Mouse (Mus musculus): ENCODE measurements around the gene Rac1. TPM values are rescaled to one million over a fixed set of nuclear protein-coding genes. Genes with fewer than 3 reads are reported as not detected.

Gene Rac1
- polyA plus RNA-seq, 1 experiment from 2014 or later = 409 TPM

GRCm38 (mm10) chr5:143518045-143518591 lies 9.7 kb downstream of the Rac1 start:
- Histone ChIP-seq H3K9ac (ENCODE audit: low read depth, low read length) (no peak overlapping the region), H3K9me3 (replicated peaks; ENCODE audit: control insufficient read depth, low read length) (no peaks in the 10 kb centered on the region), H3K27me3 (ENCODE audit: control insufficient read depth, insufficient read depth, low read length) (no peaks in the 10 kb centered on the region), H3K4me2 (peak overlapping the region; percentile 20; the same call in 1 of the 2 replicates), H3K36me3 (ENCODE audit: control insufficient read depth, insufficient read depth, low read length) (peaks cover 11% of the 10 kb centered on the region), H3K4me3 (ENCODE audit: low read depth, low read length) (no peak overlapping the region), H3K27ac (ENCODE audit: low read depth, low read length) (peak overlapping the region; percentile 43; the same call in 1 of the 2 replicates), H3K4me1 (ENCODE audit: control insufficient read depth, insufficient read depth, low read length) (peaks cover 37% of the 10 kb centered on the region)
- WGBS (ENCODE audit: insufficient replicate concordance) = 61% methylated on average over 6 of the region's 6 CpGs
- ATAC-seq (replicated peaks; ENCODE audit: insufficient number of reproducible peaks, low FRiP score, low TSS enrichment) = no peak

- Histone ChIP-seq H3K27me3 (ENCODE audit: control insufficient read depth, insufficient read depth, low read length) (no peaks in the 10 kb centered on the region), H3K36me3 (ENCODE audit: control insufficient read depth, insufficient read depth, low read length) (peaks cover 13% of the 10 kb centered on the region), H3K4me2 (no peak overlapping the region), H3K4me3 (ENCODE audit: low read depth, low read length) (no peak overlapping the region), H3K27ac (ENCODE audit: low read depth, low read length) (no peak overlapping the region), H3K9ac (ENCODE audit: low read depth, low read length) (no peak overlapping the region), H3K4me1 (ENCODE audit: control insufficient read depth, insufficient read depth, low read length) (peaks cover 36% of the 10 kb centered on the region), H3K9me3 (replicated peaks; ENCODE audit: control insufficient read depth, low read length) (no peaks in the 10 kb centered on the region)
- no peak for ATAC-seq (replicated peaks; ENCODE audit: insufficient number of reproducible peaks, low FRiP score, low TSS enrichment)
- 62% methylated on average over 6 of the region's 6 CpGs for WGBS (ENCODE audit: insufficient replicate concordance)
Measured at GRCm38 (mm10) chr5:143517436-143517835, 10.4 kb downstream of the Rac1 start.

- Histone ChIP-seq H3K9me3 (replicated peaks; ENCODE audit: control insufficient read depth, low read length) (no peaks in the 10 kb centered on the region), H3K4me2 (no peak overlapping the region), H3K27me3 (ENCODE audit: control insufficient read depth, insufficient read depth, low read length) (no peaks in the 10 kb centered on the region), H3K4me3 (ENCODE audit: low read depth, low read length) (no peak overlapping the region), H3K4me1 (ENCODE audit: control insufficient read depth, insufficient read depth, low read length) (peaks cover 38% of the 10 kb centered on the region), H3K9ac (ENCODE audit: low read depth, low read length) (no peak overlapping the region), H3K36me3 (ENCODE audit: control insufficient read depth, insufficient read depth, low read length) (peaks cover 13% of the 10 kb centered on the region), H3K27ac (ENCODE audit: low read depth, low read length) (no peak overlapping the region)
- ATAC-seq (replicated peaks; ENCODE audit: insufficient number of reproducible peaks, low FRiP score, low TSS enrichment) = no peak
- WGBS (ENCODE audit: insufficient replicate concordance) = 89% methylated on average over 11 of the region's 11 CpGs
Measured at GRCm38 (mm10) chr5:143517005-143517404, 10.8 kb downstream of the Rac1 start.

- Histone ChIP-seq H3K4me3 (ENCODE audit: low read depth, low read length) (no peak overlapping the region), H3K4me2 (no peak overlapping the region), H3K9me3 (replicated peaks; ENCODE audit: control insufficient read depth, low read length) (no peaks in the 10 kb centered on the region), H3K4me1 (ENCODE audit: control insufficient read depth, insufficient read depth, low read length) (peaks cover 51% of the 10 kb centered on the region), H3K36me3 (ENCODE audit: control insufficient read depth, insufficient read depth, low read length) (peaks cover 13% of the 10 kb centered on the region), H3K9ac (ENCODE audit: low read depth, low read length) (no peak overlapping the region), H3K27ac (ENCODE audit: low read depth, low read length) (no peak overlapping the region), H3K27me3 (ENCODE audit: control insufficient read depth, insufficient read depth, low read length) (no peaks in the 10 kb centered on the region)
- 91% methylated on average over 5 of the region's 5 CpGs for WGBS (ENCODE audit: insufficient replicate concordance)
- ATAC-seq (replicated peaks; ENCODE audit: insufficient number of reproducible peaks, low FRiP score, low TSS enrichment) = no peak
Measured at GRCm38 (mm10) chr5:143514878-143515277, 13.0 kb downstream of the Rac1 start.

- no peak overlapping the region for H3K27ac ChIP-seq (ENCODE audit: low read depth, low read length)
- no peak overlapping the region for H3K9ac ChIP-seq (ENCODE audit: low read depth, low read length)
- H3K4me2 ChIP-seq = no peak overlapping the region
- no peaks in the 10 kb centered on the region for H3K9me3 ChIP-seq (replicated peaks; ENCODE audit: control insufficient read depth, low read length)
- ATAC-seq (replicated peaks; ENCODE audit: insufficient number of reproducible peaks, low FRiP score, low TSS enrichment) = no peak
- 72% methylated on average over 4 of the region's 4 CpGs for WGBS (ENCODE audit: insufficient replicate concordance)
- H3K4me1 ChIP-seq (ENCODE audit: control insufficient read depth, insufficient read depth, low read length) = peaks cover 60% of the 10 kb centered on the region
- no peak overlapping the region for H3K4me3 ChIP-seq (ENCODE audit: low read depth, low read length)
- peaks cover 13% of the 10 kb centered on the region for H3K36me3 ChIP-seq (ENCODE audit: control insufficient read depth, insufficient read depth, low read length)
- H3K27me3 ChIP-seq (ENCODE audit: control insufficient read depth, insufficient read depth, low read length) = no peaks in the 10 kb centered on the region
Measured at GRCm38 (mm10) chr5:143512305-143512704, 15.5 kb downstream of the Rac1 start.

- Histone ChIP-seq H3K4me1 (ENCODE audit: control insufficient read depth, insufficient read depth, low read length) (peaks cover 64% of the 10 kb centered on the region), H3K36me3 (ENCODE audit: control insufficient read depth, insufficient read depth, low read length) (peaks cover 14% of the 10 kb centered on the region)
- ATAC-seq (replicated peaks; ENCODE audit: insufficient number of reproducible peaks, low FRiP score, low TSS enrichment) = no peak
Measured at GRCm38 (mm10) chr5:143511577-143511976, 16.3 kb downstream of the Rac1 start.

GRCm38 (mm10) chr5:143509737-143510136 lies 18.1 kb downstream of the Rac1 start:
- WGBS (ENCODE audit: insufficient replicate concordance) = 15% methylated on average over 11 of the region's 11 CpGs
- H3K4me2 ChIP-seq = peak overlapping the region; percentile 45
- no peaks in the 10 kb centered on the region for H3K9me3 ChIP-seq (replicated peaks; ENCODE audit: control insufficient read depth, low read length)
- 0 out of 2 replicates have a peak, but pooled peaks have one; percentile 53 for ATAC-seq (replicated peaks; ENCODE audit: insufficient number of reproducible peaks, low FRiP score, low TSS enrichment)
- peaks cover 11% of the 10 kb centered on the region for H3K36me3 ChIP-seq (ENCODE audit: control insufficient read depth, insufficient read depth, low read length)
- peaks cover 64% of the 10 kb centered on the region for H3K4me1 ChIP-seq (ENCODE audit: control insufficient read depth, insufficient read depth, low read length)
- H3K27me3 ChIP-seq (ENCODE audit: control insufficient read depth, insufficient read depth, low read length) = no peaks in the 10 kb centered on the region
- peak overlapping the region; percentile 36; the same call in 1 of the 2 replicates for H3K9ac ChIP-seq (ENCODE audit: low read depth, low read length)
- peak overlapping the region; percentile 83 for H3K27ac ChIP-seq (ENCODE audit: low read depth, low read length)
- peak overlapping the region; percentile 14; the same call in 1 of the 2 replicates for H3K4me3 ChIP-seq (ENCODE audit: low read depth, low read length)

More at GRCm38 (mm10) chr5:143511577-143511976, 16.3 kb downstream of the Rac1 start:
- H3K4me2 ChIP-seq = no peak overlapping the region
- no peak overlapping the region for H3K4me3 ChIP-seq (ENCODE audit: low read depth, low read length)
- no peak overlapping the region for H3K27ac ChIP-seq (ENCODE audit: low read depth, low read length)
- H3K9me3 ChIP-seq (replicated peaks; ENCODE audit: control insufficient read depth, low read length) = no peaks in the 10 kb centered on the region
- no peaks in the 10 kb centered on the region for H3K27me3 ChIP-seq (ENCODE audit: control insufficient read depth, insufficient read depth, low read length)
- 60% methylated on average over 4 of the region's 4 CpGs for WGBS (ENCODE audit: insufficient replicate concordance)
- no peak overlapping the region for H3K9ac ChIP-seq (ENCODE audit: low read depth, low read length)

GRCm38 (mm10) chr5:143509294-143509693 lies 18.5 kb downstream of the Rac1 start:
- Histone ChIP-seq H3K27ac (ENCODE audit: low read depth, low read length) (peak overlapping the region; percentile 83), H3K4me3 (ENCODE audit: low read depth, low read length) (peak overlapping the region; percentile 14; the same call in 1 of the 2 replicates), H3K9me3 (replicated peaks; ENCODE audit: control insufficient read depth, low read length) (no peaks in the 10 kb centered on the region), H3K9ac (ENCODE audit: low read depth, low read length) (peak overlapping the region; percentile 36; the same call in 1 of the 2 replicates), H3K4me1 (ENCODE audit: control insufficient read depth, insufficient read depth, low read length) (peaks cover 64% of the 10 kb centered on the region), H3K27me3 (ENCODE audit: control insufficient read depth, insufficient read depth, low read length) (no peaks in the 10 kb centered on the region), H3K36me3 (ENCODE audit: control insufficient read depth, insufficient read depth, low read length) (peaks cover 12% of the 10 kb centered on the region), H3K4me2 (peak overlapping the region; percentile 45)
- WGBS (ENCODE audit: insufficient replicate concordance) = 28% methylated on average over 9 of the region's 9 CpGs
- ATAC-seq (replicated peaks; ENCODE audit: insufficient number of reproducible peaks, low FRiP score, low TSS enrichment) = no peak

- Histone ChIP-seq H3K4me3 (ENCODE audit: low read depth, low read length) (no peak overlapping the region), H3K4me2 (no peak overlapping the region), H3K27me3 (ENCODE audit: control insufficient read depth, insufficient read depth, low read length) (no peaks in the 10 kb centered on the region), H3K4me1 (ENCODE audit: control insufficient read depth, insufficient read depth, low read length) (peaks cover 36% of the 10 kb centered on the region), H3K36me3 (ENCODE audit: control insufficient read depth, insufficient read depth, low read length) (peaks cover 13% of the 10 kb centered on the region), H3K9ac (ENCODE audit: low read depth, low read length) (no peak overlapping the region), H3K27ac (ENCODE audit: low read depth, low read length) (no peak overlapping the region), H3K9me3 (replicated peaks; ENCODE audit: control insufficient read depth, low read length) (no peaks in the 10 kb centered on the region)
- WGBS (ENCODE audit: insufficient replicate concordance) = 80% methylated on average over 7 of the region's 7 CpGs
- no peak for ATAC-seq (replicated peaks; ENCODE audit: insufficient number of reproducible peaks, low FRiP score, low TSS enrichment)
Measured at GRCm38 (mm10) chr5:143505545-143505944, 22.3 kb downstream of the Rac1 start.

Measured in heart, embryonic 11.5 days (tissue).